Mouse (Mus musculus) heart, postnatal 10 days (tissue): ENCODE measurements around the gene Ccdc88c. TPM values are rescaled to one million over a fixed set of nuclear protein-coding genes. Genes with fewer than 3 reads are reported as not detected.

Experiments used
- microRNA-seq, 2 experiments: library from miRNA; unstranded; fragments of <30 nt; microRNA quantifications; one replicate each; pipeline ENCODE4 v1.2.0; 2022
- total RNA-seq, 2 experiments: library from RNA; stranded (reverse); gene quantifications; 2 replicates each; pipeline ENCODE4 v1.2.3; 2021

The Ccdc88c gene
- total RNA-seq, 2 experiments from 2014 or later = 11.9 to 13.2 TPM

Small RNA genes within 50 kb of the gene (microRNA-seq; reads per million reads assigned to microRNA genes)
- gene Mir1190 = 0 reads per million in 2 experiments

Other genes with a start within 250 kb of the Ccdc88c start
- gene Dglucy, start 250.0 kb downstream of the Ccdc88c start, total RNA-seq = 10 to 100 TPM; 23.5 to 25.8 TPM
- under 1 TPM; 0.55 to 0.81 TPM for gene Gpr68, start 120.9 kb downstream of the Ccdc88c start, total RNA-seq
- 10 to 100 TPM; 37.6 to 38.9 TPM for gene Ppp4r3a, start 54.6 kb upstream of the Ccdc88c start, total RNA-seq